Mouse (Mus musculus) E14TG2a.4 (cell line): ENCODE results near the gene Paxbp1.
"Not testable (repeated sequence)": the region's sequence is repeated elsewhere in the genome, so short reads cannot be mapped to it uniquely, and the experiment has no call there.

ENCODE experiments used
- H3K27me3 ChIP-seq: 2 replicates; pipeline ENCODE4 v1.6.1; 2014; ENCODE audit warnings: low read length, control low read depth; ENCODE audit not compliant: insufficient read depth
- H3K36me3 ChIP-seq: 2 replicates; pipeline ENCODE4 v1.6.1; 2014; ENCODE audit warnings: low read length, control low read depth; ENCODE audit not compliant: insufficient read depth
- H3K4me1 ChIP-seq: replicated peaks from 2 replicates; pipeline ENCODE4 v1.6.1; 2014; ENCODE audit warnings: low read depth, low read length, control low read depth
- H3K4me3 ChIP-seq: replicated peaks from 2 replicates; pipeline ENCODE4 v1.5.1; 2014; ENCODE audit warnings: mild to moderate bottlenecking, low read length
- H3K9me3 ChIP-seq: 2 replicates; pipeline ENCODE4 v1.6.1; 2014; ENCODE audit warnings: low read length, control low read depth
- CTCF ChIP-seq: conservative IDR thresholded peaks from 2 replicates; pipeline ENCODE4 v1.5.1; 2014; ENCODE audit warnings: low read length
- NANOG ChIP-seq: IDR thresholded peaks from 2 replicates; pipeline ENCODE4 v1.6.1; 2014; ENCODE audit warnings: borderline replicate concordance, low read length, mixed read lengths
- POU5F1 ChIP-seq: IDR thresholded peaks from 2 replicates; pipeline ENCODE4 v1.6.1; 2014; ENCODE audit warnings: low read length, borderline replicate concordance

Paxbp1 gene

DNA sequence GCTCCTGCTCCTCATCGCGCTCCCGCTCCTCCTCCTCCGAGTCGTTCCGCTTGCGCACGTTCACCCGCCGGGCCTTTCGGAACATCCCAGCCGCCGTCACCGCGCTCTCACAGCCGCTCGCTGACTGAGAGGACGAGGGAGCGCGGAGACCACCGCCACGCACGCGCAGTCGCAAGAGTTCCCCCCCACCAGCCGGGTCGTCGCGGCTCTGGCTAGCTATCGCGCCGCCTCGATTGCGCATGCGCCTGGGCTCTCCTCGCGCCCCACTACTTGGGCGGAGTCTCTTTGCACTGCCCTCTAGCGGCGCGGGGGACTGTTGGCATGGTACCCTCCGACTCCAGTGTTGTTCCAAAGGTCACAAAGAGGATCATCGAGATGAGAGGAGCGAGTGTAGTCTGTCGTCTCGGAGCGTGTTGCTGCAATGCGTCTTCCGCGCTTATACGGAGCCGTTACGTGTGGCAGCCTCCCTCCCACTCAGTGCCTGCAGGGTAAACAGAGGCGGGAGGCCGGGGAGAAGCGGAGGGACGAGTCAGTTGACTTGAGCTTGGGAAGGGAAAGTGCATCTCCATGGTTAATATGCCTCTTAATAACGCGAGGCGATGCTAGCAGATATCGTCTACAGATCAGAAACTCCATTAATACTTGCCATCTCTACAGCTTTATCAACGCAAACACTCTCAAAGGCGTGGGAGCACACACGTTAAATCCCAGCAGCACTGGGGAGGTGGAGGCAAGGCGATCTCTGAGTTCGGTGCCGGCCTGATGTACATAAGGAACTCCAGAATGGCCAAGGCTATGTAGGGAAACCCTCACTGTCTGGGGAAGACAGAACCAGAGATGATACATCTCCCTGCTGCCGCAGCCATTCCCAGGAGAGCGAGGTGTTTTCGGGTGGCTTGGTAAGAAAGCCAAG is at the start of gene Paxbp1:
Gene Paxbp1, minus strand, starts transcription at position 274 of the 913 bp plus-strand sequence.
- no peaks in the 10 kb centered on the region for H3K9me3 ChIP-seq
- H3K36me3 ChIP-seq = peaks cover 22% of the 10 kb centered on the region
- no peaks in the 10 kb centered on the region for H3K27me3 ChIP-seq
- TF ChIP-seq CTCF = no peak
- TF ChIP-seq POU5F1 = no peak
- peaks cover 39% of the 10 kb centered on the region for H3K4me1 ChIP-seq
- H3K4me3 ChIP-seq = peak within 1 kb of the TSS; percentile 91

DNA sequence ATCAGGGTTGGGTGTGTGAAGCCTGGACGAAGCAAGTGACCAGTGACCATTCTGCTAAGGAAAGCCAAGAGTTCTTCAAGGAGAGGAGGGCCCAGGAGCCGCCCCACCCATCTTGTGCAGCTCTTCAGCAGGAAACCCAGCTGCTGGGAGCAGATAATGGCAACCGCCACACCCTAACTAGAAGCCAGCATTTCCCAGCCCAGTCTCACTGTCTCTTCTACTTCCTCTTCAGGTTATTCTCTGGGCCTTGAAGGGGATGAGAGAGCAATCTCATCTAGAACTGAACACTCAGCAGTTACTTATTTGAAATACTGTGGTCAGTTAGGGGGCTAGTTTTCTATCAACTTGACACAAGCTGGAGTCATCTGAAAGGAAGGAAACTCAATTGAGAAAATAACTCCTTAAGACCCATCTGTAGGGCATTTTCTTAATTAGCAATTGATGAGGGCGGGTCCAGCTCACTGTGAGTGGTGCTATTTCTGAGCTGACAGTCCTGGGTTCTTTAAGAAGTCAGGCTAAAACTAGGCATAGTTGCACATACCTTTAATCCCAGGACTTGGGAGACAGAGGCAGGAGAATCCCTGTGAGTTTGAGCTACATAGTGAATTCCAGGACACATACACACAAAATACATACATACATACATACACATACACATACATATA is 42.4 kb upstream of the Paxbp1 start:
- H3K36me3 ChIP-seq = no peaks in the 10 kb centered on the region
- TF ChIP-seq NANOG (no peak), CTCF (no peak), POU5F1 (no peak)
- H3K4me3 ChIP-seq = no peak overlapping the region
- no peaks in the 10 kb centered on the region for H3K4me1 ChIP-seq
- H3K9me3 ChIP-seq = peaks cover 55% of the 10 kb centered on the region
- H3K27me3 ChIP-seq = no peaks in the 10 kb centered on the region

DNA sequence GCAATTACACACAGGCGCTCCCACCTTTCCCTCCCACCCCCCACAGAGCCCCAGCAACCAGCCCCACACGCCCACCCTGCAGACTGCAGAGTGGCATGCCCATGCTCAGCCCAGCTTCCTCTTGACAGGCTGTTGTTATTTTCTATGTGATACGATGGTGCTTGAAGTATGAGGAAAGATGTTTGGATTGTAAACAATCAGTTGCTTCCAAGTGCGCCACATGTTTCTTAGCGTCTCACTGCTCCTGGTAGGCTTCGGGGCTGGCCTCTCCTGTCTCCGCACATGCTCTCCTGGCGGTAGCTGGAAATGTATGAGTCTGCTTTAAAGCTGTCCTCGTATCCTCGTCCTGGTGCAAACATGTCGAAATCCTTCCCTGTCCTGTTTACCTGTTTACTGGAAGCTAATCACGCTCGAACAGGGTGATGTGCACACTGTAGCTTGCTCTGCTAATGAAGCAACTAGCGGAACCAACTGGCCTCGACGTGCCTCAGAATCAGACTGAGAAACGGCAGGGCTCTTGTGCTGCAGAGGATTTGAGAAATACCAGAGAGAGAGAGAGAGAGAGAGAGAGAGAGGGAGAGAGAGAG is 41.0 kb upstream of the Paxbp1 start:
- no peaks in the 10 kb centered on the region for H3K4me1 ChIP-seq
- no peaks in the 10 kb centered on the region for H3K36me3 ChIP-seq
- no peak overlapping the region for H3K4me3 ChIP-seq
- TF ChIP-seq POU5F1 = no peak
- no peak for TF ChIP-seq CTCF
- no peak for TF ChIP-seq NANOG
- no peaks in the 10 kb centered on the region for H3K27me3 ChIP-seq
- peaks cover 40% of the 10 kb centered on the region for H3K9me3 ChIP-seq

DNA sequence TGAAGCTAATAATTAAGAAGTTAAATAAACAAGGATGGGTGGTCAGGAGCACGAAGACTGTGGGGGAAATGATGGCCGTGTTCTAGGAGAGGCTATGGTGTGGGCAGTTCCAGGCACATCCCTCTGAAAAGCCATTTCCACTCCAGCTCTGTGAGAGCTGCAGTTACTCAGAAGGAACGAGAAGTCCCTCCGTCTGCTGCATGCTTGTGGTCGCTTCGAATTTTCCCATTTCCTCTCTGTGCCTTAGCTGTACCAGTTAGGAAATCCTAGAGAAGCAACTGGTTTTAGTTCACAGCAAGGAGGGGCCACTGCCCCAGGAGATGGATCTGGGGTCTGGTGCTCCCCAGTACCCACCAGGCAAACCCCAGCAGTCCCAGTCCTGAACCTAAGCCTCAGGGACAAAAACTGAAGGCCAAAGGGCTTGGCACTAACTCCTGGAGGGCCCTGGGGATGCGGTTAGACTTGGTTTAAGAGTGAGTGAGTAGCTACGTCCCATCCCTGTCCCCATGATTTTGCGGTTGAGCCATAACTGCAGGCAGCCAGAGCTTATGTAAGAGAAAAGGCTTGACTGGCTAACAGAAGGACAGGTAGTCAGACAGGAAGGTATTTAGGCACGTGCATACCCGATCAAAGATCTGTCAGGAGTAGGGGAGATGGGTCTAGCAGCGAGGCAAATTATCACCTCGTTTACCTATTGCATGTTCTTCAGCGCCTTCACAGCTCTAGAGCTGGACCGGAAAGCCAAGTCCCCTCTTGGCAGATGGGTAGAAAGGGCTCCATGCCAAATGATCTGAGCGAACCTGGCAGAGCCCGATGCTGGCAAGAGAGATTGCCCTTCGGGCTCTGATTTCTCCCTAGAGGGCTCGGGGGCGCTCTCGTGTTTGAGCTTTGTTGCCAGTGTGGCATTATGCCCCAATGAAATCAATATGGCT is 40.2 kb upstream of the Paxbp1 start:
- Histone ChIP-seq H3K36me3 (no peaks in the 10 kb centered on the region), H3K4me1 (no peaks in the 10 kb centered on the region), H3K9me3 (peaks cover 33% of the 10 kb centered on the region), H3K4me3 (no peak overlapping the region), H3K27me3 (no peaks in the 10 kb centered on the region)
- TF ChIP-seq CTCF = no peak
- no peak for TF ChIP-seq POU5F1
- no peak for TF ChIP-seq NANOG

DNA sequence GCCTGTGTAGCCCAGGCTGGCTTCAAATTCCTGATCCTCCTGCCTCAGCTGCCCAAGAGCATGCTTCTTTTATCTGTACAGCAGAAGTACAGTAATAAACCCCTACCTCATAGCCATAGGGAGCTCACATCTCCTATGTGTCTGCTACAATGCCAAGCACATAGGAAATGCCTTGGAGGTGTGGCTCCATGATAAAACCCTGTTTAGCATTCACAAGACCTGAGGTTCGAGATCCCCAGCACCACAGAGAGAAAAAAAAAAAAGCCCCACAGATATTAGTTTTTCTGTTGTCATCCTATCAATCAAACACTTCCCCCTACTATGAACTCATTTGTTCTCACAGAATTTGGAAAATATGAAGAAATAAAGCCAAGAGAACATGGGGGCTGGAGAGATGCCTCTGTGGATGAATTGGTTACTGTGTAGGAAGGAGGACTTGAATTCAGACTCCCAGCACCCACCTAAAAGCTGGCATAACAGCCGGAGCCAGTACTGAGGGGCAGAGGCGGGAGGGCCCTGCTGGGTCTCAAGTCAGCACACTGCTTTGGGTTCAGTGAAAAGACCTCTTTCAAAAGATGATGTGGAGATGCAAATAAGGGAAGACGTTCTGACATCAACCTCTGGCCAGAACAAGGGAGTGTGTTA is 38.8 kb upstream of the Paxbp1 start:
- H3K4me3 ChIP-seq = no peak overlapping the region
- peaks cover 32% of the 10 kb centered on the region for H3K9me3 ChIP-seq
- no peaks in the 10 kb centered on the region for H3K4me1 ChIP-seq
- no peaks in the 10 kb centered on the region for H3K27me3 ChIP-seq
- no peaks in the 10 kb centered on the region for H3K36me3 ChIP-seq
- no peak for TF ChIP-seq POU5F1
- TF ChIP-seq NANOG = no peak
- no peak for TF ChIP-seq CTCF

DNA sequence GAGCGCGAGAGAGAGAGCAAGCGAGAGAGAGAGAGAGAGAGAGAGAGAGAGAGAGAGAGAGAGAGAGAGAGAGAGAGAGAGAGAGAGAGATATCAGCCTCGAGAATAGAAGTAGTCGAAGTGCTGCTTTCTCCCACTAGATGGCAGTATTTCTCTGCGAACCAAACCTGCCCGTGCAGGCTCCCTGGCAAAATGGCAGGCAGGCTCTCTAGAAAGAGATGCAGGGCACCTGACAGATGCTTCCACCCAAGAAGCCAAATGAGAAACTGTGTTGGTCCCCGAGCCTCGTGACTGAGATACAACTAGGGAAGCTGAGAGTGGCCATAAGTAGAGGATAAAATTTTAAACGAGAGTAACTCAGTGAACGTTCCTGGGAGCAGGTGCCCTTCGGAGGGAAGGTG is 37.2 kb upstream of the Paxbp1 start:
- Histone ChIP-seq H3K36me3 (no peaks in the 10 kb centered on the region), H3K4me1 (no peaks in the 10 kb centered on the region), H3K27me3 (no peaks in the 10 kb centered on the region), H3K4me3 (no peak overlapping the region), H3K9me3 (peaks cover 27% of the 10 kb centered on the region)
- TF ChIP-seq POU5F1 = no peak
- peak; percentile 46 for TF ChIP-seq CTCF

DNA sequence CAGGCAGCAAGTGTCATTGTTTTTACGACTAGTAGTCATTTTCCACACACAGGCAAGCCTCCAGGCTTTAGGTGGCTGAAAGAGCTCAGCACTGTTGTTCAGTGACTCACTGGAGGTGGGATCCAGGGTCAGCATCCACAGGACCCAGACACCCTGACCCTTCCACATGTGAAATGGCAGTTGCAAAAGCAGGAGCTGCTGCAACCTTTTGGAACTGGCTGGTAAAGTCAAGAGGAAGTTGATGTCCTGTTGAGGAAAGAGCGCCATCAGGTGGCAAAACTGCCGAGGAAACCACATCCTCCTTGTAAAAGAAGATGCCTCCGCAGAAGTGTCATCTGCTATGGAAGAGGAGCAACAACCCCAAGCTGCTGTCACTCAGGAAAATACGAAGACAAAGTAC is 31.8 kb upstream of the Paxbp1 start:
- peaks cover 20% of the 10 kb centered on the region for H3K4me1 ChIP-seq
- H3K4me3 ChIP-seq = no peak overlapping the region
- peaks cover 16% of the 10 kb centered on the region for H3K9me3 ChIP-seq
- H3K36me3 ChIP-seq = no peaks in the 10 kb centered on the region
- no peaks in the 10 kb centered on the region for H3K27me3 ChIP-seq
- peak; percentile 22 for TF ChIP-seq CTCF
- TF ChIP-seq NANOG = no peak

DNA sequence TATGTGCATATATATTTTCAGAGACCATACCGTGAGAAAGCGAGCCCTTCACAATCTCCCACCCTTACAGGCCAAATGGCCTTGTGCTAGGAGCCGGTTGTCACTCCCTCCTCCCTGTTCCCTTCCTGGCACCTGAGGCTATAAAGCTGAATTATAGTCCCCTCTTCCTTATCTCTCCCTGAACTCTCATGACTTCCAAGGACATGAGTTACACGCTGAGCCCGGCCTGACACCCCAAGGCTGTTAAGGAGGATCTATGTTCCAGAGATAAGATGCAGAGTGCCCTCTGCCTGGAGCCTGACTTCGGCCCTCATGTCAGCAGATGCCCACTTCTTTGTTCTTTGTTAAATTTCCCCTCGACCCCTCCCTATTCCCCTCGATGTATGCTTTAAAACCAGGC is 31.1 kb upstream of the Paxbp1 start:
- H3K9me3 ChIP-seq = peaks cover 16% of the 10 kb centered on the region
- H3K4me3 ChIP-seq, H3K27me3 ChIP-seq, H3K36me3 ChIP-seq: not testable (repeated sequence)
- peaks cover 25% of the 10 kb centered on the region for H3K4me1 ChIP-seq
